Mouse (Mus musculus): Measurements from ENCODE around the gene Rad51c. TPM values are rescaled to one million over a fixed set of nuclear protein-coding genes. Genes with fewer than 3 reads are reported as not detected.
A peak's percentile ranks its signal among the peaks of the same experiment; 100 is the strongest.
"Not testable (repeated sequence)": the region's sequence is repeated elsewhere in the genome, so short reads cannot be mapped to it uniquely, and the experiment has no call there.

Rad51c gene
- total and polyA plus RNA-seq, 3 experiments: 0.35 to 1.7 (median 0.89) TPM

GRCm38 (mm10) chr11:87448476-87449199, 43.9 kb upstream of the Rad51c start:
- intact Hi-C loops (cut with DNase I); H3K27me3 ChIP-seq (ENCODE audit: control insufficient read depth, insufficient read depth, low read length); H3K79me2 ChIP-seq (replicated peaks; ENCODE audit: control insufficient read depth, insufficient read depth, low read length); H3K36me3 ChIP-seq (ENCODE audit: control insufficient read depth, insufficient read depth, low read length); H3K4me1 ChIP-seq (ENCODE audit: control insufficient read depth, insufficient read depth, low read length): not testable (repeated sequence)
- peak overlapping the region; percentile 51 for H3K4me3 ChIP-seq
- peak in 1 of 2 experiments; percentile 31 for DNase-seq
- peak overlapping the region; percentile 80 for H3K27ac ChIP-seq
- under 1% methylated on average over 6 of the region's 32 CpGs for WGBS
- TF ChIP-seq POLR2A (IDR thresholded peaks at IDR 0.05; ENCODE audit: insufficient read depth, low read depth, low read length): 0 out of 2 replicates have a peak, but pooled peaks have one; percentile 50
- H3K9ac ChIP-seq (ENCODE audit: low read depth, low read length): peak overlapping the region; percentile 68

GRCm38 (mm10) chr11:87448081-87448475, 43.3 kb upstream of the Rad51c start:
- H3K36me3 ChIP-seq (ENCODE audit: control insufficient read depth, insufficient read depth, low read length); intact Hi-C loops (cut with DNase I); H3K4me1 ChIP-seq (ENCODE audit: control insufficient read depth, insufficient read depth, low read length); H3K27me3 ChIP-seq (ENCODE audit: control insufficient read depth, insufficient read depth, low read length); H3K79me2 ChIP-seq (replicated peaks; ENCODE audit: control insufficient read depth, insufficient read depth, low read length): not testable (repeated sequence)
- H3K27ac ChIP-seq: peak overlapping the region; percentile 80
- H3K4me3 ChIP-seq: peak overlapping the region; percentile 51
- WGBS: under 1% methylated on average over 34 of the region's 34 CpGs
- peak; percentile 93 to 97 for DNase-seq
- peak overlapping the region; percentile 65 for H3K9ac ChIP-seq (ENCODE audit: low read depth, low read length)

GRCm38 (mm10) chr11:87447429-87447828, 42.7 kb upstream of the Rad51c start:
- Histone ChIP-seq H3K4me1 (ENCODE audit: control insufficient read depth, insufficient read depth, low read length) (peaks cover 1% of the 10 kb centered on the region; the same call in 1 of the 2 replicates), H3K27ac (no peak overlapping the region; the same call in 1 of the 2 replicates), H3K27me3 (ENCODE audit: control insufficient read depth, insufficient read depth, low read length) (no peaks in the 10 kb centered on the region), H3K79me2 (replicated peaks; ENCODE audit: control insufficient read depth, insufficient read depth, low read length) (no peaks in the 10 kb centered on the region), H3K36me3 (ENCODE audit: control insufficient read depth, insufficient read depth, low read length) (peaks cover 2% of the 10 kb centered on the region; the same call in 1 of the 2 replicates), H3K4me3 (no peak overlapping the region), H3K9ac (ENCODE audit: low read depth, low read length) (no peak overlapping the region)
- DNase-seq: no peak
- TF ChIP-seq EP300 (IDR thresholded peaks at IDR 0.05; ENCODE audit: insufficient read depth, low read depth, low read length) (no peak), POLR2A (IDR thresholded peaks at IDR 0.05; ENCODE audit: insufficient read depth, low read depth, low read length) (no peak), CTCF (IDR thresholded peaks at IDR 0.05) (no peak)
- intact Hi-C loops (cut with DNase I): loop anchor here (2.0 kb wide), 1 partner anchor 13 kb away; no protein-coding TSS in a partner anchor

GRCm38 (mm10) chr11:87446159-87446558, 41.4 kb upstream of the Rad51c start:
- TF ChIP-seq EP300 (IDR thresholded peaks at IDR 0.05; ENCODE audit: insufficient read depth, low read depth, low read length): no peak
- no peak for TF ChIP-seq CTCF (IDR thresholded peaks at IDR 0.05)
- TF ChIP-seq POLR2A (IDR thresholded peaks at IDR 0.05; ENCODE audit: insufficient read depth, low read depth, low read length): no peak
- 83% methylated on average over 3 of the region's 3 CpGs for WGBS
- no peak for DNase-seq
- Histone ChIP-seq H3K4me3 (no peak overlapping the region), H3K9ac (ENCODE audit: low read depth, low read length) (no peak overlapping the region), H3K79me2 (replicated peaks; ENCODE audit: control insufficient read depth, insufficient read depth, low read length) (no peaks in the 10 kb centered on the region), H3K27ac (no peak overlapping the region), H3K4me1 (ENCODE audit: control insufficient read depth, insufficient read depth, low read length) (peaks cover 1% of the 10 kb centered on the region; the same call in 1 of the 2 replicates), H3K27me3 (ENCODE audit: control insufficient read depth, insufficient read depth, low read length) (no peaks in the 10 kb centered on the region), H3K36me3 (ENCODE audit: control insufficient read depth, insufficient read depth, low read length) (peaks cover 2% of the 10 kb centered on the region; the same call in 1 of the 2 replicates)
- intact Hi-C loops (cut with DNase I): loop anchor here (1.0 to 2.0 kb wide), 2 partner anchors 15 to 19 kb away; no protein-coding TSS in a partner anchor

GRCm38 (mm10) chr11:87445593-87445992, 40.8 kb upstream of the Rad51c start:
- WGBS: 63% methylated on average over 4 of the region's 4 CpGs
- H3K4me1 ChIP-seq (ENCODE audit: control insufficient read depth, insufficient read depth, low read length); H3K27ac ChIP-seq; H3K9ac ChIP-seq (ENCODE audit: low read depth, low read length); H3K79me2 ChIP-seq (replicated peaks; ENCODE audit: control insufficient read depth, insufficient read depth, low read length); H3K36me3 ChIP-seq (ENCODE audit: control insufficient read depth, insufficient read depth, low read length); H3K4me3 ChIP-seq; intact Hi-C loops (cut with DNase I); H3K27me3 ChIP-seq (ENCODE audit: control insufficient read depth, insufficient read depth, low read length); DNase-seq: not testable (repeated sequence)
- peak; percentile 25 for TF ChIP-seq CTCF (IDR thresholded peaks at IDR 0.05)

- peak in 1 of 2 experiments; percentile 28 for DNase-seq
These were observed 40.1 kb upstream of the Rad51c start for GRCm38 (mm10) chr11:87444735-87445428.

GRCm38 (mm10) chr11:87444056-87444455, 39.3 kb upstream of the Rad51c start:
- intact Hi-C loops (cut with DNase I); H3K27me3 ChIP-seq (ENCODE audit: control insufficient read depth, insufficient read depth, low read length); H3K4me1 ChIP-seq (ENCODE audit: control insufficient read depth, insufficient read depth, low read length); DNase-seq; H3K79me2 ChIP-seq (replicated peaks; ENCODE audit: control insufficient read depth, insufficient read depth, low read length); H3K9ac ChIP-seq (ENCODE audit: low read depth, low read length); H3K4me3 ChIP-seq; H3K36me3 ChIP-seq (ENCODE audit: control insufficient read depth, insufficient read depth, low read length); H3K27ac ChIP-seq: not testable (repeated sequence)
- WGBS: 63% methylated on average over 10 of the region's 10 CpGs

More at GRCm38 (mm10) chr11:87444735-87445428, 40.1 kb upstream of the Rad51c start:
- H3K79me2 ChIP-seq (replicated peaks; ENCODE audit: control insufficient read depth, insufficient read depth, low read length): no peaks in the 10 kb centered on the region
- intact Hi-C loops (cut with DNase I): no loop called here
- H3K27me3 ChIP-seq (ENCODE audit: control insufficient read depth, insufficient read depth, low read length): no peaks in the 10 kb centered on the region
- H3K36me3 ChIP-seq (ENCODE audit: control insufficient read depth, insufficient read depth, low read length): peaks cover 2% of the 10 kb centered on the region; the same call in 1 of the 2 replicates
- TF ChIP-seq EP300 (IDR thresholded peaks at IDR 0.05; ENCODE audit: insufficient read depth, low read depth, low read length) (no peak), CTCF (IDR thresholded peaks at IDR 0.05) (no peak), POLR2A (IDR thresholded peaks at IDR 0.05; ENCODE audit: insufficient read depth, low read depth, low read length) (no peak)
- H3K9ac ChIP-seq (ENCODE audit: low read depth, low read length): no peak overlapping the region; the same call in 1 of the 2 replicates
- 11% methylated on average over 16 of the region's 16 CpGs for WGBS
- no peak overlapping the region for H3K4me3 ChIP-seq
- H3K4me1 ChIP-seq (ENCODE audit: control insufficient read depth, insufficient read depth, low read length): peaks cover 1% of the 10 kb centered on the region; the same call in 1 of the 2 replicates
- no peak overlapping the region for H3K27ac ChIP-seq
